Mouse (Mus musculus): ENCODE measurements around the gene Glg1. TPM values are rescaled to one million over a fixed set of nuclear protein-coding genes. Genes with fewer than 3 reads are reported as not detected.
A peak's percentile ranks its signal among the peaks of the same experiment; 100 is the strongest.
"Not testable (repeated sequence)": the region's sequence is repeated elsewhere in the genome, so short reads cannot be mapped to it uniquely, and the experiment has no call there.

Glg1 gene
- total and polyA plus RNA-seq, 2 experiments, result 12.0 to 13.5 TPM

DNA sequence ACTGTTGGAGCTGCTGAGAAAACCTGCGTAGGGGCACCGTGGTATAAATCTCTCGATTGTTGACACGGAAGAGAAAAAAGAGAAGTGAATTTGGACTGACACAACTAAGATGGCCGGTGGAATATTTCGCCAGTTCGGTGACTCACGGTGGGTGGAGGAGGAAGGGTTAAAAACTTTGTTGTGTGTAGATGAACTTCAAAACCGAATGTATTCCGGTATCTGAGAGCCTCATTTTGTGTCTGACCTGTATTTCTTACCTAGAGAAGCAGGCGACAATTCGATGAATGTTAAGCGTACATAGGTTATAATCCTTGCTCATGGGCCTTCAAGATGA lies 359 bp upstream of the Glg1 start:
- TF ChIP-seq CTCF (IDR thresholded peaks at IDR 0.05; ENCODE audit: low read depth, low read length), result no peak
- TF ChIP-seq POLR2A (IDR thresholded peaks at IDR 0.05; ENCODE audit: extremely low read depth, insufficient read depth, low read length), result no peak
- no peaks in the 10 kb centered on the region for H3K36me3 ChIP-seq (ENCODE audit: control insufficient read depth, insufficient read depth, low read length)
- H3K27me3 ChIP-seq (ENCODE audit: control insufficient read depth, insufficient read depth, low read length), result no peaks in the 10 kb centered on the region
- no peaks in the 10 kb centered on the region for H3K4me1 ChIP-seq (ENCODE audit: control insufficient read depth, insufficient read depth, low read length)
- peaks cover 15% of the 10 kb centered on the region; the same call in 1 of the 2 replicates for H3K79me2 ChIP-seq (ENCODE audit: control insufficient read depth, insufficient read depth, low read length)
- WGBS, result 9% methylated on average over 13 of the region's 13 CpGs
- H3K9ac ChIP-seq (ENCODE audit: low read depth, low read length), result peak overlapping the region; percentile 72
- H3K4me3 ChIP-seq (ENCODE audit: insufficient read depth, low read depth, low read length), result peak overlapping the region; percentile 77
- H3K27ac ChIP-seq (replicated peaks; ENCODE audit: insufficient read depth, low read depth, low read length), result peak overlapping the region; percentile 33; the same call in 1 of the 2 replicates
- DNase-seq (ENCODE audit: extremely low read depth, low read depth, low spot score), result no peak

DNA sequence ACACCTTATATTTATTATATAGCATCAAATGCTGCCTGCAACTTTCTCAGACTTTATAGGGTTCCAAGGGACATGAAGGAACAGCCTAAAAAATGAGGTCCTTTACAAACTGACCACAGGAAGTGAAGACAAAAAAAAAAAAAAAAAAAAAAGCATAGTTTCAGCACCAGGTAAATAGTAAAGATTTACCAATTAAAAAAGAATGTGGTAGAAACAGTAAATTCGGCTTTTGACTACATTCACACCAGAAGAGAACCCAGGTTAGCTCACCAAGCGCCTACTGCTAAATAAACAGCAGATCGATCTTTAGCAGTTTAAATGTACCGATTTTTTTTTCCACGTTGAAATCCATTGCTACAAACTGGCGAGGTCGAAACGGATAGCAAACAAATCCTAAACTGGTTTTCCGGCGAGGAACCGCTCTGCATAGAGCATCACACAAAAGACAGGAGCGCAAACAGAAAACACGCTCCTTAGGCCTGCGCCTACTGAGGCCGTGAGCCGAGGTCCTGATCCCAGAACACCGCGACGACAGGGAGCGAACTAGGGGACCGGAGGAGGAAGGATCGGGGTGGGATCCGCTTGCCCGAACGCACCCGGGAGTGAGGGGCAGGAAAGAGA lies 896 bp downstream of the Glg1 start:
- WGBS, result under 1% methylated on average over 26 of the region's 26 CpGs
- TF ChIP-seq CTCF (IDR thresholded peaks at IDR 0.05; ENCODE audit: low read depth, low read length) (no peak), POLR2A (IDR thresholded peaks at IDR 0.05; ENCODE audit: extremely low read depth, insufficient read depth, low read length) (no peak)
- H3K36me3 ChIP-seq (ENCODE audit: control insufficient read depth, insufficient read depth, low read length), result no peaks in the 10 kb centered on the region
- no peaks in the 10 kb centered on the region for H3K4me1 ChIP-seq (ENCODE audit: control insufficient read depth, insufficient read depth, low read length)
- DNase-seq (ENCODE audit: extremely low read depth, low read depth, low spot score), result peak; percentile 51
- H3K27me3 ChIP-seq (ENCODE audit: control insufficient read depth, insufficient read depth, low read length), result no peaks in the 10 kb centered on the region
- peak overlapping the region; percentile 81 for H3K27ac ChIP-seq (replicated peaks; ENCODE audit: insufficient read depth, low read depth, low read length)
- H3K4me3 ChIP-seq (ENCODE audit: insufficient read depth, low read depth, low read length), result peak overlapping the region; percentile 77
- H3K79me2 ChIP-seq (ENCODE audit: control insufficient read depth, insufficient read depth, low read length), result peaks cover 17% of the 10 kb centered on the region; the same call in 1 of the 2 replicates
- H3K9ac ChIP-seq (ENCODE audit: low read depth, low read length), result peak overlapping the region; percentile 93

DNA sequence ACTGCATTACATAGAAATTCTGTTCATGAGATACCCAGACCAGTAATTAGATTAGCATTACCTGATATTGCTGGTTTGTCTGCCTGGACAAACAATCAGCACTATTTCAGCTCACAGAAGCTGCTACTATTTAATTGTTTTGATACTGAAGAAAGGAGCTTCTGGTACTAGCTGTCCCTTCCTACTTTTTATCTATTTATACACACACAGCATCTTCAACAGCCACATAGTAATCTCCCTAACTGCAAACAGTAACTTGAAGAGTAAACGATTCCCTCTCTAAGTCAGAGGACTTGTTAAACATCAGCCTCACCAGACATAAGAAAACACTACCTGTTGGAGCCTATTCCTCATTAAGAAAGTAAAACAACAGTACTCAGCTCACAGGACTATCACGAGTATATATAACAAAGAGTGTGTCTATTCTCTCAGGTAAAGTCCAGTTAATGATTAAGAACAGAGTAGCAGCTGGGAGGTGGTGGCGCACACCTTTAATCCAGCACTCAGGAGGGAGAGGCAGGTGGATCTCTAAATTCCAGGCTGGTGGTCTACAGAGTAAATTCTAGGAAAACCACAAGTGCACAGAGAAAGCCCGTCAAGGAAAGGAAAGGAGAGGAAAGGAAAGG lies 6.4 kb downstream of the Glg1 start:
- Histone ChIP-seq H3K36me3 (ENCODE audit: control insufficient read depth, insufficient read depth, low read length) (no peaks in the 10 kb centered on the region), H3K4me3 (ENCODE audit: insufficient read depth, low read depth, low read length) (no peak overlapping the region), H3K79me2 (ENCODE audit: control insufficient read depth, insufficient read depth, low read length) (peaks cover 30% of the 10 kb centered on the region; the same call in 1 of the 2 replicates), H3K9ac (ENCODE audit: low read depth, low read length) (no peak overlapping the region), H3K27ac (replicated peaks; ENCODE audit: insufficient read depth, low read depth, low read length) (no peak overlapping the region), H3K4me1 (ENCODE audit: control insufficient read depth, insufficient read depth, low read length) (peaks cover 2% of the 10 kb centered on the region; the same call in 1 of the 2 replicates), H3K27me3 (ENCODE audit: control insufficient read depth, insufficient read depth, low read length) (no peaks in the 10 kb centered on the region)
- TF ChIP-seq POLR2A (IDR thresholded peaks at IDR 0.05; ENCODE audit: extremely low read depth, insufficient read depth, low read length) (no peak), CTCF (IDR thresholded peaks at IDR 0.05; ENCODE audit: low read depth, low read length) (no peak)
- WGBS, result 45% methylated on average over 4 of the region's 4 CpGs
- DNase-seq (ENCODE audit: extremely low read depth, low read depth, low spot score), result no peak

DNA sequence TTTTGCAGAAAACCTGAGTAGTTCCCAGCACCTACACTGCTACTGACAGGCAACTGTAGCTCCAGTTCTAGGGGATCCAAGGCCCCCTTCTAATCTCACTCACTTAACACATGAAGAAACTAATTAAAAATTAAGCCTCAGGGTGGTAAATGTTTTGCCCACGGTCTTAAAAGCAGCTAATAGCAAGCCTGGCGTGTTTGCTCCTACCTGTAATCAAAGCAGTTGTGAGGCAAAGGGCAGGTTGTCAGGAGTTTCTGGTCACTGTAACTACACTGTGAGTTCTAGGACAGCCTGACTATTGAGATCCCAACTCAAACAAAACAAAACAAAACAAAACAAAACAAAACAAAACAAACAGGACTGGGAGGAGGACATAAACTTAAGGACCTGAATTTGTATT lies 8.9 kb downstream of the Glg1 start:
- Histone ChIP-seq H3K27ac (replicated peaks; ENCODE audit: insufficient read depth, low read depth, low read length) (no peak overlapping the region), H3K36me3 (ENCODE audit: control insufficient read depth, insufficient read depth, low read length) (no peaks in the 10 kb centered on the region), H3K79me2 (ENCODE audit: control insufficient read depth, insufficient read depth, low read length) (peaks cover 22% of the 10 kb centered on the region; the same call in 1 of the 2 replicates), H3K9ac (ENCODE audit: low read depth, low read length) (no peak overlapping the region), H3K27me3 (ENCODE audit: control insufficient read depth, insufficient read depth, low read length) (no peaks in the 10 kb centered on the region), H3K4me1 (ENCODE audit: control insufficient read depth, insufficient read depth, low read length) (peaks cover 4% of the 10 kb centered on the region), H3K4me3 (ENCODE audit: insufficient read depth, low read depth, low read length) (no peak overlapping the region)
- no peak for TF ChIP-seq CTCF (IDR thresholded peaks at IDR 0.05; ENCODE audit: low read depth, low read length)
- no peak for TF ChIP-seq POLR2A (IDR thresholded peaks at IDR 0.05; ENCODE audit: extremely low read depth, insufficient read depth, low read length)
- 32% methylated on average over 2 of the region's 2 CpGs for WGBS
- DNase-seq (ENCODE audit: extremely low read depth, low read depth, low spot score), result no peak

DNA sequence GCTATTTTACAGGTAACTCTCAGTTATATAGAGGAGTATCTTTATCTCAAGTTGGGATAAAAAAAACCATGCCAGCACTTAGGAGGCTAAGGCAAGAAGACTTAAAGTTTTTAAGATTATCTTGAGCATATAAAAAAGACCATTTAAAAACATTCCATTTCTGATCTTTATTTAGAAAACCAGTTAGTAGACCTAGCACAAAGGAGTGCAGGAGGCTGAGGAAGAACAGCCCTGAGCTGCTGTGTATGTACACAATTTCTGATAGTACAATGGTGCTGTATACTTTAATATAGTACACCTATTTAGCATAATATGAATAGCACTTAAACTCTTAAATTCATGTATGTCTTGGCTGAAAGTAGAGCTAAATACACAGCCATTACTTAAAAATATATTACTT lies 10.9 kb downstream of the Glg1 start:
- no peaks in the 10 kb centered on the region for H3K36me3 ChIP-seq (ENCODE audit: control insufficient read depth, insufficient read depth, low read length)
- H3K79me2 ChIP-seq (ENCODE audit: control insufficient read depth, insufficient read depth, low read length), result peaks cover 22% of the 10 kb centered on the region; the same call in 1 of the 2 replicates
- no peak overlapping the region for H3K27ac ChIP-seq (replicated peaks; ENCODE audit: insufficient read depth, low read depth, low read length)
- H3K4me3 ChIP-seq (ENCODE audit: insufficient read depth, low read depth, low read length), result no peak overlapping the region
- H3K4me1 ChIP-seq (ENCODE audit: control insufficient read depth, insufficient read depth, low read length), result peaks cover 4% of the 10 kb centered on the region
- H3K27me3 ChIP-seq (ENCODE audit: control insufficient read depth, insufficient read depth, low read length), result no peaks in the 10 kb centered on the region
- no peak overlapping the region for H3K9ac ChIP-seq (ENCODE audit: low read depth, low read length)
- TF ChIP-seq CTCF (IDR thresholded peaks at IDR 0.05; ENCODE audit: low read depth, low read length), result no peak
- TF ChIP-seq POLR2A (IDR thresholded peaks at IDR 0.05; ENCODE audit: extremely low read depth, insufficient read depth, low read length), result no peak
- DNase-seq (ENCODE audit: extremely low read depth, low read depth, low spot score), result no peak

DNA sequence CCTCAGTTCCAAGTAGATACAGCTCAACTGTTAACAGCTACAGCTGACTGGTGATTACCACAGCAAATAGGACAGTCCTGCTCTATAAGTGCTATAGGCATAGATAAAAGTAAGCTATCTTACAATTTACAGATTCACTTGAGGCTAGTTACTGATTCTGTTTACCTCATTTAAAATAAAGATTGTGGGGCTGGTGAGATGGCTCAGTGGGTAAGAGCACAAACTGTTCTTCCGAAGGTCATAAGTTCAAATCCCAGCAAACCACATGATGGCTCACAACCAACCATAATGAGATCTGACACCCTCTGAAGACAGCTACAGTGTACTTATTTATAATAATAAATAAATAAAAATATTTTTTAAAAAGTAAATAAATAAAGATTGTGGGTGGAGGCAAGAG lies 12.2 kb downstream of the Glg1 start:
- not testable (repeated sequence) for H3K36me3 ChIP-seq (ENCODE audit: control insufficient read depth, insufficient read depth, low read length); H3K4me1 ChIP-seq (ENCODE audit: control insufficient read depth, insufficient read depth, low read length); H3K4me3 ChIP-seq (ENCODE audit: insufficient read depth, low read depth, low read length); DNase-seq (ENCODE audit: extremely low read depth, low read depth, low spot score); H3K27me3 ChIP-seq (ENCODE audit: control insufficient read depth, insufficient read depth, low read length); H3K27ac ChIP-seq (replicated peaks; ENCODE audit: insufficient read depth, low read depth, low read length); H3K9ac ChIP-seq (ENCODE audit: low read depth, low read length)
- WGBS, result 98% methylated on average over 1 of the region's 1 CpGs
- H3K79me2 ChIP-seq (ENCODE audit: control insufficient read depth, insufficient read depth, low read length), result peaks cover 22% of the 10 kb centered on the region; the same call in 1 of the 2 replicates

Measured in liver, adult 2 months (tissue).